Mouse (Mus musculus) layer of hippocampus, adult 8-10 months (tissue): ENCODE measurements around the gene Ptges. TPM values are rescaled to one million over a fixed set of nuclear protein-coding genes. Genes with fewer than 3 reads are reported as not detected.
A peak's percentile ranks its signal among the peaks of the same experiment; 100 is the strongest.
"Not testable (repeated sequence)": the region's sequence is repeated elsewhere in the genome, so short reads cannot be mapped to it uniquely, and the experiment has no call there.

Source experiments
- DNase-seq, 2 experiments: peaks; one replicate each; pipeline ENCODE4 v3.0.0; 2022; ENCODE audit warnings: low spot score in 2 of 2
- total RNA-seq, 4 experiments: library from RNA; stranded (reverse); gene quantifications; 2 replicates each; pipeline ENCODE4 v1.2.4; 2022

The Ptges gene
- 1 to 10 TPM; 3.4 to 5.4 (median 5.2) TPM for total RNA-seq

DNA sequence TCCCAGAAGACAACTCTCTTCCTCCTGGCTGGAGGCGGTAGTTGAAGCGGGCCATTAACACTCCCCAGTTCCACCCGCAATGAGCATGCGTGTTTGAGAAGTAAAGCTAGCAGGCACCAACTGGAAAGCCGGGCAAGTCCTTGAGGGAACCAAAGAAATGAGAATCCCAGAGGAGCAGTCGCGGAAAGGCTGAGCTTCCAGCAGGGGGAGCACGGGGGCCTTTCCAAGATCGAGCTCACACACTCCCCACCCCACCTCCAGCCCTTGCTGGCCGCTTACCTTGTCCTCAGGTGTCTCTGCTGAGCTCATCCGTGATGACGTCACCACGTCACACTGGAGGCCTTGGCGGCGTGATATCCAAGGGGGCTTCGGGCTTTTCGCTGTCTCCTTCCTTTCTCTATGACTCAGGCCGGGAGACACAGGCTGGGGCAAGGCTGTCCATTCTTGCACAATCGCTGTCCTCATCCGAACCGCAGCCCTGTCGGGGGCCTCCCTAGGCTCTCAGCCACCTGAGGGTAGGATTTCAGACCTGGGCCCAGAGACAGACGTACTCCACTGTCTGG is at the start of gene Ptges:
Gene Ptges, minus strand, starts transcription at position 381 of the 563 bp plus-strand sequence.
- DNase-seq, result peak; percentile 66 to 70

DNA sequence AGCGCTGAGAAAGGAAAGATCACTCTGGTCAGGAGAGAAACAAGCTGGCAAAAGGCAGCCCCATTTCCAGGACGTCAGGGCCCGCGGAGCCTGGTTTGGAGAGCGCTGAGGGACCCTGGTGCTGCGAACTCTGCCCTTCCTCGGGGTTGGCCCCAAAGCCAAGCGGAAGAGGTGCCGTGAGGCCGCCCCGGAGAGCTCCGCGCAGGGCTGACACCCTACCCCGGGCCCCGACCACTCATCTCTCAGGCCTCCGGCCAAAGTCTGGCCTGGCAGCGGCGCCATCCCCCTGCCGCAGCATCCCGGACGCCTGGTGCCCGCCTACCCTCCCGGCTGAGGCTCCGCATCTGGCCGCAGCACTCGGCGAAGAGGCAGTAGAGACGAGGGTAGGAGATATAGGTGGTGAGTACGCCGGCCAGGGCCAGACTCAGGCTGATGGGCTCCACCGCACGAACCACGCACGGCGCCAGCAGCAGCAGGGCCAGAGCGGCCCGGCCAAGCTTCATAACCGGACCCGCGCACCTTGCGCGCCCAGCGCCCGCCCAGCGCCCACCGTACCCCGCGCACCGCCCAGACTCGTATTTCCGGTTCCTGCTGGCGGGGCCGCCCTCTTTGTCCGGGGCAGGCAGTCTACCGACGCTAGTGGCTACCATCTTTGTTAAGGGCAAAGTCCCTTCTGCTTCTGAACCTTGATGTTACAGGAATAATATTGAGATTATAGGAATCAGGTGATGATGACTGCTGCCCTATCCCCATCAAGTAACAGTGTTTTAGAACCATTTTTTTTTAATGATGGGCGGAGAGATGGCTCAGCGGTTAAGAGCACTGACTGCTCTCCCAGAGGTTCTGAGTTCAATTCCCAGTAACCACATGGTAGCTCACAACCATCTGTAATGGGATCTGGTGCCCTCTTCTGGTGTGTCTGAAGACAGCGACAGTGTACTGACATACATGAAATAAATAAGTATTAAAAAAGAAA is 38.0 kb upstream of the Ptges start, which contains the start of gene Tor1a:
Gene Tor1a, minus strand, starts transcription at position 582 of the 976 bp plus-strand sequence.
- DNase-seq, result peak; percentile 88 to 90

DNA sequence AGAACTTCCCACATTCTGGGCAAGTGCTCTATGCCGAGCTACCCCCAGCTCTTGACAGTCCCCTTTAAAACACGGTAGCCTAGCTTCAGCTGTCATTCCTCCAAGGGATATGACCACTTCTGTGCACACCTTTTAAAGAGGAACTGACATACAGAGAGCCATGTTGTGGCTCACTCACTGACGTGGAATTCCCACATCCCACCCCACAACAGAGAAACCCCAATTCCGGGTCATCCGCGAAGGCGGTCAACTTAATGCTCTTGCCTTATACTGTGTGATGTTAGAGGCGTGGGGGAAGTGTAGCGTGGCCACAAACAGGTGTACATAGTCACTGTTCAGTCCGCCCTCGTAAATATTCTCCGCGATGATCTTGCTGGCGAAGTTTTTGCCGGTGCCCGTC is 37.2 kb upstream of the Ptges start:
- no peak for DNase-seq

DNA sequence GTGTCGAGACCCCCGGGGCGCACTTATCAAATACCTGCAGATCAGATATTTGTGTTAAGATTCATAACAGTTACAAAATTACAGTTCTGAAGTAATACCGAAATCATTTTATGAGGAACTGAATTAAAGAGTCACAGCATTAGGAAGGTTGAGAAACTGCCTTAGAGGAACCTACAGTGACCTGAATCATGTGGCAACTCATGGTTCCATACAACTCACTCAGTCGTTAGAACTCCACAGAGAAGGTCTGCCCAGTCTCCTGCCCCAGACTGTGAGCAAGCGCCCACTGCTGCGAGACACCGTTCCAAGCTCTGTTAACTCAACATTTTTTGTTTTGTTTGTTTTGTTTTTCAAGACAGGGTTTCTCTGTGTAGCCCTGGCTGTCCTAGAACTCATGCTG is 36.0 kb upstream of the Ptges start:
- no peak for DNase-seq

DNA sequence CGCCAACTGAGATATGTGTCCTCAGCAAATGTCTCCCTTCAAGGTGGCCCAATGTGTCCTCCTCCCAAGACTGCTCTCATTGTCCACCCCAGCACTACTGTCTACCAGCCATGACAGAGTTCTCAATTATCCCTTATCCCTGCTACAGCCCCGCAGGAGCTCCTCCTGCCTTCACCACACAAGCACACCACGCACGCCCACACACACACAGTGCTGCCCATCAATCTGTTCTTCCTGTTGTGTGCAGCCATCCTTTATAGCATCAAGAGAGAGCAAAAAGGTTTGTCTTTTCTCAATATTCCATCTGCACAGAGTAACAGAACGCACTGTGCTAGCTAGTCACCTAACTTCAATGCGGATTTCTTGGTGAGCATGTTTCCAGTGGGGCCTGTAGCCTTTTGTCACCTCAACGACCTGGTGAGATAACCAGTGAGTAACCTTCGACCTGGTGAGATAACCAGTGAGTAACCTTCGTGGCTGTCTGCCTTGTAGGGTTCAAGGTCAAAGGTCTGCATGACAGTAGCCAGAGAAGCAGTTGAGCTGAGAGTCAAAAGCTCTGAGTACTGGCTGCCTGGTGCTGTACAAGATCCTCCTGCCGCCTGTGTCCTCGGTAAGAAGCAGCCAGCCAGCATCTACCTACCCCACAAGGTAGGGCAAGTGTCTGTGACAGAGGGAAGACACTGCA is 33.0 kb upstream of the Ptges start:
- DNase-seq, result no peak

DNA sequence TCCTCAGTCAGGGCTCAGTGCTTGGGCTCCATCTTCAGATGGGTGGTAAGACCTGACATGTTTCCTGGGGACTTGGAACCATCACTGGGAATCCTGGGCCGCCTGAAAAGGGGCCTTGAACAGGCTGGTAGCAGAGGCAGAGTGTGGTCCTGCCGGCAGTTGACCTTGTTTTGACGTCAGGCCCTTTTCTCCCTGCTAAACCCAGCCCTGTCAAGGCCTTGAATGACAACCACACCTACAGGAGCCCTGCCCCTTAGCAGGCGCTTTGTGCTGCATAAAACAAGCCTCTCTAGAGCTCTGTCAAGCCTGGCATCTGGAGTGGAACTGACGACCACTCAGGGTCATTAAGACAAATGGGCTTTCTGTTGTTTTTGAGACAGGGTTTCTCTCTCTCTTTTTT is 30.2 kb upstream of the Ptges start:
- no peak for DNase-seq

DNA sequence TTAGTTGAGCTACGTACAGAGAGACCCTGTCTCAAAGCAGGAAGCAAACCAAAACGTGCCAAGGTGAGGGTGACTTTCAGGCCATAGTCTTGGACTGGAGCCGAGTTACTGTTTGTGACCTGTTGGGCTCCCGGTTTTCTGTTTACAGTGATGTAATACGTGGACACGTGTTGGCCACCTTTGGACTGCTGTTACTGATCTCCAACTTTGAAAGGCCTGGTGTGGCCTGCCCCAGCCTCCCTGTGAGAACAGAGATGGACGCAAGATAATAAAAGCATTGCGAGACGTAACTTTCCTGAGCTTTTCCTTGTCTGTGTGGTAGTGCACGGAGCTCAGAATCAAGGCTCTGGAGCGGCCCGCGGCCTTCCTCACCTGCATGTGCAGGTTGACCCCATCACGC is 29.1 kb upstream of the Ptges start:
- DNase-seq, result no peak

DNA sequence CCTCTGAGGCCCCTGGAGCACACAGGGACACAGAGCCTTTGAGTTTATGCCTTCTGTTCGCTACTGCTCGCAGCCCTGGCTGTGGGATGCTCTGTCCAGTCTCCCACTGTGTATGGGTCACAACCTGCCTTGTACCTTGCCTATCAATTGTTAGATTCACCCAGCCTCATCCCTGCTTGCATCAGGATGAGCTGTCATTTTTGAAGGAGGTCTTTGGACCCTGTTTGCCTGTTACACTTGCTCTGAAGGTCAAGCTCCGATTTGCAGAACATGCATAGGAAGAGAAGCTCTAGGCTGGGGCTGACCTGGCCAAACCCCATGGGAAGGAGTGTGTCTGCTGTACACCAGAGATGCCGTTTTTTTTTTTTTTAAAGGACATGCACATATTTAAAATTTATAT is 27.8 kb upstream of the Ptges start:
- DNase-seq, result no peak

DNA sequence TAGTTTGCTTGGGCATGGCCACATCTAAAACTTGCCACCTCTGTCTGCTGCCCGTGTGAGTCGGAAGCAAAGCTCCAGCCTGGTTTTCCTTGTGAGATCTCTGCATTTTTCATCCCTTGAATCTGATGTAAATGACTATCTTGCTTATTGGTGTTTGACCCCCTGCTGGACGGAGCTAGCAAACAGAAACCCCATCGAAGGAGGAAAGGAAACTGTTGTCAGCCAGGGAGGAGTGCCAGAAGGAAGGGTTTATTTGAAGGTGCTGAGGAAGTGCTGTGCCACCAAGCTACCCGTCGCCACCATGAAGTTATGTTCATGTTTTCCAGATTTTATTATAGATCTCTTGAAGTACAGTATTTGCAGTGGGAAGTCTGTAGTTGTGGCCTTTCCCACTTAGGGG is 25.1 kb upstream of the Ptges start:
- DNase-seq, result no peak

DNA sequence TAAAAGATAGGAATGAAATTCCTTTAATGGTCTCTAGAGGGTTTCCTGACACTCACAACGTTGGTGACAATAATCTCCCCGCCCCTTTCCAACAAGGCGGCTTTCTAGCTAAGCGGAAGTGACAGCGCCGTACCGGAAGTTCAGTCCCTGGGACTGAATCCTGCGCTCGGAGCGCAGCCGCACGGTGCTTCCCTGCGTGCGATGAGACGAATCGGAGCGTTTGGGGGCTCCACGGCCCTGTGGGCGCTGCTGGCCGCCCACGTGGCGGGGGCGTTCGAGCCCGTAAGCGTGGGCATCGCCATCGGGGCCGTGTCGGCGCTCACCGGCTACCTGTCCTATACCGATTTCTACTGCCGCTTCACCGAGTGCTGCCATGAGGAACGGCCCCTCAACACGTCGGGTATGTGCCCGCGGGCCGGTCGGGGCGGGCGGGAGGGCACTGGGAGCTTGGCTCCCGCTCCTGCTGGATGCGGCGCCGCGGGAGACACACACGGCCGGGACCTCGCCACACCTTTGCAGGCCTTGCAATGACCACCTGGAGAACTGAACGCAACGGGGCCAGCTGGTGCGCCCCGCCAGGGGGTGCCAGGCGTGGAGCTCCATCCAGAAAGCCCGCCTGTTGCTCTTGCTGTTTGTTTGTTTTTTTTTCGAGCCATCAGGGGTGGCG is 23.3 kb upstream of the Ptges start, which contains the start of gene Tor1b:
Gene Tor1b, plus strand, starts transcription at position 136 of the 667 bp plus-strand sequence.
- peak; percentile 85 for DNase-seq

DNA sequence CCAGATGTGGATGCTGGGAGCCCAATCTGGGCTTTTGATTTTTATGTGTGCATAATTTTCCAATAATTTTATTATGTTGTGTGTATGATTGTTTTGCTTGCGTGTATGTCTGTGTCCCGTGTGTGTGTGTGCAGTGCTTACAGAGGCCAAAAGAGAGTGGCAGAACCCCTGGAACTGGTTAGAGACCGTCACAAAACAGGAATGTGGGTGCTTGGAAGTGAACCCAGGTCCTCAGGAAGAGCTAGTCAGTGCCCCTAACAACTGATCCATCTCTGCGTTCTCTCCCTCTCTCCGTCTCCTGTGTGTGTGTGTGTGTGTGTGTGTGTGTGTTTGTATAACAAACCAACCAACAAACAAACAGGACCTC is 22.8 kb upstream of the Ptges start:
- DNase-seq, result no peak

DNA sequence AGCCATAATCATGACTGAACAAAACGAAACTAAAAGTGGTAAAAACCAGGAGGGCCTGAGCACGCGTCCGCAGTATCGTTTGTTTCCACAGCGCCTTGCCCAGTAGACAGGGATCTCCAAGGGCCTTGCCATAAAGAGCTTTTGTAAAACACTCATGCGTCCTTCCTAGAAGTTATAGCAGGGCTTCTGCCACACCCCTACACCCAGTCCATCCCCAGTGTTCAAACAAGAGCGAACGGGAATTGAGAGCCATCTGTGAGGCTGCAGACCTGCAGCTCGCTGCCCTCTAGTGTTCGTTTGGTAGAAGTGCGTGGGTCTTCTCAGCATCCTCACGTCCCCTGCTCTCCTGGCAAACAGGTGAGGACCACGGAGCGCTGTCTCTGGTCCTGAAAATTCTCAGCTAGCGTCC is 12.9 kb upstream of the Ptges start:
- DNase-seq, result peak in 1 of 2 experiments; percentile 60

DNA sequence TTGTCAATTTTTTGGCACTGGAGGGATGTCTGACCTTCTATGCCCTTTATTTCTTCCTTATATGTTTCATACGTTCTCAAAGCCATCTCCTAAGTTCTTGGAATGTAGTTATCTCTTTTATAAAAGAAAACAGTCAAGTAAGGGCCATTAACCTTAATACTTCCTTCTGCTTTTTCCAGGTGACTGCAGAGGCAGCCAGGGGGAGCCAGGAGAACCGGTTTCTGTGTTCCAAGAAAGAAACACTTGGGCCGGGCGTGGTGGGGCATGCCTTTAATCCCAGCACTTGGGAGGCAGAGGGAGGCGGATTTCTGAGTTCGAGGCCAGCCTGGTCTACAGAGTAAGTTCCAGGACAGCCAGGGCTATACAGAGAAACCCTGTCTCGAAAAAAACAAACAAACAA is 12.5 kb upstream of the Ptges start:
- not testable (repeated sequence) for DNase-seq

DNA sequence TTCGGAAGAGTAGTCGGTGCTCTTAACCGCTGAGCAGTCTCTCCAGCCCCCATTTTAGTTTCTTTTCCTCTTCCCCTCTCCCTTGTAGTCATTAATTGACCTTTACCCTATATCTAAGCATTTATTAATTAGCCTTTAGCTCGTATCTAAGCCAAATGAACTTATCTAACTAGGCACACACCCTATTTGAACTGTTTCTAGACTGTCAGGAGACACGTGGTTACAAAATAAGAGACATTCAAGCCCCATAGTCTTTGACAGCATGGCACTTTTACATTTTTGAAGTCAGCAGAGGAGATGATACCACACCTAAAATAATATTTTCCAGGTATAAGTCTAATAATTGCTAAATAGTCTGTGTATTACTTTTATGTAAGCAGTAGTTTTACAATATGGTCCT is 11.9 kb upstream of the Ptges start:
- no peak for DNase-seq

DNA sequence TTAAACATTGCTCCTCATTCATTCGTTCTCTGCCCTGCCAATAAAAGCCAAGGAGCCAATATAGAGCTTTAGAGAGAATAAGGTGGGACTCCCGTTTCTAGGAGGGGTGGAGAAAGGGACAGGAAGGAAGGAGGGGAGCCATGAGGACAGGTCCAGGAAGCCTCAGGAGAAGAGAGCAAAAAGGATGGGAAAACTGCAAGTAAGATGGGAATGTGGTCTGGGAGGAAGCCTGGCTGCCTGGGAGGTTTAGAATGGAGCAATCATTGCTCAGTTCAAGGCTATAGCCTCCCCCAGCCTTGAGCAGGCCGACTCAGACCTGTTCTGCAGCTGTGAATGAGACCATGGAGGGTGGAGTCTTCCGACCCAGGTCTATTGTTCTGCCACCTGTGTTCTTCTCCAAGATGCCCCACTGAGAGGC is 8.9 kb upstream of the Ptges start:
- no peak for DNase-seq

DNA sequence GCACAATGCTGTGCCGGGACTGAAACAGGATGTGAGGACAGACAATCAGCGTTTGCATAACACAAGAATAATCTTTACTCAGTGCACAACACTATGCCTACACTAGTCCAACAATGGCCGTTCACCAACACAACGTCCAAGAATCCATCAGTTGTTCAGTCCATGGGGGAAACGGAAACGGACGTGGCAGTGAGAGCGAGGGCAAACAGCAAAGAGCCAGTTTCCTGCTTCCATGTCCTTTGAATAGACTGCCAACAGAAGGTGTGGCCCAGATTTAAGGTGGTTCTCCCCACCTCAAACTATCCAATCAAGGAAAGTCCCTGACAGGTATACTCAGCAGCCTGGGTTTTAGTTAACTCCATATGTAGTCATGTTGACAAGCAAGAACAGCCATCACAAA is 8.1 kb upstream of the Ptges start:
- no peak for DNase-seq

DNA sequence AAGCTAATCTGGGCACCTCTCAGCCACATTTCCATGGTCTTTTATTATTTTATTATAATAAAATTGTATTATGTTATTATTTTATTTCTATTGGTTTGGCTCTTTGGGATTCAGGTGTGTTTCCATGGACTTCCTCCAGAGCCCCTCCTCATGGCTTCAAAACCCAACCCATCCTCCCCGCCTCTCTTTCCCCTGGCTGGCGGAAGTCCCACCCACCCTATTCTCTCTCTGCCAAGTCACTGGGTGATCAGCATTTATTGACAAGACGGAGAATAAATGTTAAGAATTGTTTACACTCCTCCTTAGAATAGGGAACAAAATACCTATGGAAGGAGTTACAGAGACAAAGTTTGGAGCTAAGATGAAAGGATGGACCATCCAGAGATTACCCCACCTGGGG is 7.1 kb upstream of the Ptges start:
- DNase-seq, result no peak

DNA sequence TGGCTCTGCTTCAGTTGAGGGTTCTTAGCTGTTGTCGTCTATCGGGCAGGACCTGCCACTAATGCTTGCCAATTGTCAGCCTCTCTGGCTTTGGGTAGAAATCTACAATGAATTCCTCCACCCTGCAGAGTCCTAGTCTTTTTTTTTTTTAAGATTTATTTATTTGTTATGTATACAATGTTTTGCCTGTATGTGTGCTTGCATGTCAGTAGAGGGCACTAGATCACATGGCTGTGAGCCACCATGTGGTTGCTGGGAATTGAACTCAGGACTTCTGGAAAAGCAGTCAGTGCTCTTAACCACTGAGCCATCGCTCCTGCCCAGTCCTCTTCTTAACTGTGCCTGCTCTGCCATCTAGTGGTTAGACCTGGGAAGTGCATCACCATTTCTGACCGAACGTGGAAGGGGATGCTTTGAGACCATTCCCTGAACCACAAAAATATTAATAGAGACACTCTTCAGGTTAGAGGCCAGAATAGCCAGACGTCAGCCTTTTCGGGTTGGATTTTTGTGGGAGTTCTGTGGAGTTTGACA is 4.3 kb upstream of the Ptges start:
- peak; percentile 58 to 80 for DNase-seq

DNA sequence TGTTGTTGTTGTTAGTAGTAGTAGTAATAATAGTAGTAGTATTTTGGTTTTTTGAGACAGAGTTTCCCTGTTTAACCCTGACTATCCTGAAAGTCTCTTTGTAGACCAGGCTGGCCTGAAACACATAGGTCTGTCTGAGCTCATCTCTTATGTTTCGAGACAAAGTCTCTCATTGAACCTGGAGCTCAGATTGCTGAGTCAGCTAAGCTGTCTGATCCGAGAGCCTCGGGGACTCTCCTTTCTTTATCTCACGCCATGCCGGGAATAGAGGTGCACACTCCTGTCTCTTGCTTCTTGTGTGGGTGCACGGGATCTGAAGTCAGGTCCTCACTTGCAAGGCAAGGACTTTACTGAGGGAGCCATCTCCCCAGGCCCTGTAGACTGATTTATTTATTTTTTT is 3.4 kb upstream of the Ptges start:
- DNase-seq, result no peak

DNA sequence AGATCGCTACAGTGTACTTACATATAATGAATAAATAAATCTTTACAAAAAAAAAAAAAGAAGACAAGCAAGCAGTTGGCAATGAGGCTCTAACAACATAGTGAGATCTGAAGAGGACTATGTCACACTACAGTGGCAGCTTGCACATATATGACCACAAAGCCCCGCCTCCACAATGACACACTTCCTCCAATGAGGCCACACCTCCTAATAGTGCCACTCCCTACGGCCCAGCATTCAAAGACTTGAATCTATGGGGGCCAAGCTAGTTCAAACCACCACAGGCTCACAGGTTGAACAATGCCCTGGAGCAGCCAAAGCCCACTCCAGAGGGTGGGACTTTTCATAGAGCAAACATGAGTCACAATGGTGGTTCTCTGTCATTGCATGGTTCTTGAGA is 2.3 kb upstream of the Ptges start:
- no peak for DNase-seq

DNA sequence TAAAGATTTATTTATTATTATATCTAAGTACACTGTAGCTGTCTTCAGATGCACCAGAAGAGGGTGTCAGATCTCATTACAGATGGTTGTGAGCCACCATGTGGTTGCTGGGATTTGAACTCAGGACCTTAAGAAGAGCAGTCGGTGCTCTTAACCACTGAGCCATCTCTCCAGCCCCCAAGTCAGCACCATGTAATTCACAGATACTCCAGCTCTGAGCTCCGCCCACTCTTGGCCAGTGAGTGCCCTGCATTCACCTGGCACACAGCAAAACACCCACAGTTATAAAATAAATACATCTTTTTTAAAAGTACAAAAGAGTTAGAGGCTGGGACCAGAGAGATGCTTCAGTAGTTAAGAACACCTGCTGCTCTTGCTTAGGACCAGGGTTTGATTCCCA is 1.2 kb upstream of the Ptges start:
- DNase-seq, result not testable (repeated sequence)
